Mouse (Mus musculus) retina, postnatal 7 days (tissue): ENCODE measurements around the gene Cpm.
A peak's percentile ranks its signal among the peaks of the same experiment; 100 is the strongest.
"Not testable (repeated sequence)": the region's sequence is repeated elsewhere in the genome, so short reads cannot be mapped to it uniquely, and the experiment has no call there.

Experiments
- DNase-seq: peaks from one replicate; pipeline ENCODE4 v3.0.0-alpha.2; 2012; ENCODE audit warnings: low read depth, low spot score

Cpm gene

DNA sequence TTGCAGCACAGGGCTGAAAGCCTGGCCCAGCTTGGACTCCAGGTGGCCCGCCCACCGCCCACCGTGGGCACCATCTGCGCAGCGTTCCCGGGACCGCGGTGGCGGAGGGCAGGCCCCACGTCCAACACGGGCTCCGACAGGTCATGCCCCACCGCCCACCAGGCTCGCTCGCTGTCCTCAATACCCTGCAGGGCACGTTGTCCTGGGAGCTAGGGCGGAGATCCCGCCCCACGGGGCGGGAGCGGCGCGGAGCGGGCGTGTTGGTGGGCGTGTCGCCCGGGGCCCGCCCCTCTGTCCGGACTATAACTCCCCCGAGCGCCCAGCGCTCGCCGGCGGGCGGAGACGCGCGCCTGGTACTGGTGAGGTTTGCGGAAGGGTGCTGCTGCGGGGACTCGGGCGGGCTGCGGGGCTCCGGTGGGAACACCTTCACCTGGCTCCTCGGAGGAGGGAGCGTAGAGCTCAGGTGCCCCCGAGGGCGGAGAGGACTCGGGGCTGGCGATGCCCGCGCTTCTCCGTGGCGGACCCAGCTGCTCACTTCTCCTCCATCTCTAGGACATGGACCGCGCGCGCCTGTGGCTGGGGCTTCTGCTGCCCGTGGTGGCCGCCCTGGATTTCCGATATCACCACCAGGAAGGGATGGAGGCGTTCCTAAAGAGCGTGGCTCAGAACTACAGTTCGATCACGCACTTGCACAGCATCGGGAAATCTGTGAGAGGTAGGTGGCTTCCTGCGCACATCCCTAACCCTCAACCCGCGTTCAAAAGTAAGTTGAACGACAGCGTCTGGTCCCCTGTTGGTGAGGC, at the start of gene Cpm:
Cpm (plus strand) TSS at position 332 of the 803 bp plus-strand sequence.
- peak; percentile 57 for DNase-seq

DNA sequence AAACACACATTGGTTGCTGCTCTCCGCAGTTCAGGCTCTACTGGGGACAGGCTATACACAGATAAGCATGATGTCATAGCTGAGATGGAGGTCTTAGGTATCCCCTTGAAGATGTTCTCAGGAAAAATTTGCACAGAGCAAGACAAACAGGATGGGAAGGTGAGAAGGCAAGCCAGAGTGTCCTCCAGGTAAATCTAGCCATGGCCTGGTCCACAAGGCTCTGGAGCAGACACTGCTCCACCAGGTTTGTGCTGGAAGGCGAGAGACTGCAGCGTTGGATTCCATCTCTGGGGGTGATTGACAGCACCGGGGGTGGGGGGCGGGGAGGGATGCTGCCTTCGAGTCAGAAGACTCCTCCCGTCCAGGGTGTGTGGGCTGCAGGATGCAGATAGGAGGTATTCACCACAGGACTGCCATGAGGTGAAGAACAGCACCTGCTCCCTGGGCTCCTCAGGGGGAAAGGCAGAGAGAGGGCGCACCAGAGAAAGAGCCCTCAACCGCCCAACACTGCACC, 49.5 kb upstream of the Cpm start:
- no peak for DNase-seq

- no peak for DNase-seq
Observed at GRCm38 (mm10) chr10:117580405-117580804, 48.9 kb upstream of the Cpm start.

GRCm38 (mm10) chr10:117581007-117581752, 48.1 kb upstream of the Cpm start:
- no peak for DNase-seq

DNA sequence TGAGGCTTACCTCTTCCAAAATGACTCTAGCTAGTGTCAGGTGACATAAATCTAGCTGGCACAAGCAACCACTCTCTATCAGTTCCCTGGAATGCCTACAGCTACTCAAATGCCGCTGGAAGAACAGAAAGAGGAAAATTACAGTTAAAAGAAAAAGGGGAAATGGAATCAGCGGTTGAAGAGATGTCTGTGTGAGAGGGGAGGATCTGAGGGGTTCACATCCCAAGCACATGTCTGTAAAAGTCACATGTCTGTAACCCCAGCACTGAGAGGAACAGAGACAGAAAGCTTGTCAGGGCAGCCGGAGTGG, 47.6 kb upstream of the Cpm start:
- no peak for DNase-seq

DNA sequence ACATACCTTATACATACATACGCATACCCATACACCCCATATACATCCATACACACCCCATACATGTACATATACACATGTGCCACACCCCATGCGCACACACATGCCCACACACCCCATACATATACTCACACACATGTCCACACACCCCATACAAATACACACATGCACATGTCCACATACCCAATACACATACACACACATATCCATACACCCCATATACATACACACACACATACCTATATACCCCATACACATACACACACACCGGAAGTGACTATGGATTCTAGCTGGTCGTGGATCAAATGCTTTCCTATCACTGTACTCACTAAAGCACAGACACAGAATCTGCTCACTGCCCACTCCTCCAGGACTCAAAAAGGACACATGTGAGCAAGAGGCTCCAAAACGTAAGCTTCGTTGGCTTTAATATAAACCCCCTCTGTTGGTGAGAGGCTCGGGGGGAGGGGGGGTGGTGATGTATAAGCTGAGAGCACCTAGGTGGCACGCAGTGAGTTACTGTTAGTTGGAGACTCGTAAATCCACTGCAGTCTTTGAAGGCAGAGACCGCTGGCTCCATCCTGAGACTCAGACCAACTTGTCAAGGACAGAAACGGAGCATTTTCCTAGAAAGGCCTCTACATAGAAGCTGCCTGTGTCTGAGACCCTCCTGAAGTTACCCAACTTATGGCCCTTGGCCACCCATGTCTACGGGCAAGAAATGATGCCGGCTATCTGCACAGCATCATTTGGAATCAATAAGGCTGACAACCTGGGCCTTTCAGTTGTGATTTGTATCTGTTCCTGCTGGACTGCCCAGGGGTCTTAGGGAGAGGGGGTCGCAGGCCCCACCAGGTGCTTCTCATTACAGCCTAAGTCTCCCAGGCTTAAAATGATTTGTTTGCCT, 45.9 kb upstream of the Cpm start:
- DNase-seq, result no peak

DNA sequence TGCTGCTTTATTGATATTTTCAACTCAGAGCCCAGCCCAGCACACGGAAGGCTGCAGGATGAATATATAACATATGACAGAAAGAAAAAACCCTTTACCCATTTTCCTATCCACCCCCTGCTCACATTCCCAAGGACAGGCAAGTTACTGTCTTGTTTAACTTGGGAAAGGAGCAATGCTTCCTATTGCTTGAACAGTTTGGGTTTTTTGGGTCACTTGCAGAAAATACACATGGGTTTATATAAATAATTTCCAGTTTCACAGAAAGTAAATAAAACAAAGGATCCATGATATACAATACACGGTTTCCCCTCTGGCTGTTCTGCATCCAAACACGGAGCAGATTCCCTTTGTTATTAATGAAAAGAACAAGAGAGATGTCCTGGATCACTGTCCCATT, 45.2 kb upstream of the Cpm start:
- no peak for DNase-seq

DNA sequence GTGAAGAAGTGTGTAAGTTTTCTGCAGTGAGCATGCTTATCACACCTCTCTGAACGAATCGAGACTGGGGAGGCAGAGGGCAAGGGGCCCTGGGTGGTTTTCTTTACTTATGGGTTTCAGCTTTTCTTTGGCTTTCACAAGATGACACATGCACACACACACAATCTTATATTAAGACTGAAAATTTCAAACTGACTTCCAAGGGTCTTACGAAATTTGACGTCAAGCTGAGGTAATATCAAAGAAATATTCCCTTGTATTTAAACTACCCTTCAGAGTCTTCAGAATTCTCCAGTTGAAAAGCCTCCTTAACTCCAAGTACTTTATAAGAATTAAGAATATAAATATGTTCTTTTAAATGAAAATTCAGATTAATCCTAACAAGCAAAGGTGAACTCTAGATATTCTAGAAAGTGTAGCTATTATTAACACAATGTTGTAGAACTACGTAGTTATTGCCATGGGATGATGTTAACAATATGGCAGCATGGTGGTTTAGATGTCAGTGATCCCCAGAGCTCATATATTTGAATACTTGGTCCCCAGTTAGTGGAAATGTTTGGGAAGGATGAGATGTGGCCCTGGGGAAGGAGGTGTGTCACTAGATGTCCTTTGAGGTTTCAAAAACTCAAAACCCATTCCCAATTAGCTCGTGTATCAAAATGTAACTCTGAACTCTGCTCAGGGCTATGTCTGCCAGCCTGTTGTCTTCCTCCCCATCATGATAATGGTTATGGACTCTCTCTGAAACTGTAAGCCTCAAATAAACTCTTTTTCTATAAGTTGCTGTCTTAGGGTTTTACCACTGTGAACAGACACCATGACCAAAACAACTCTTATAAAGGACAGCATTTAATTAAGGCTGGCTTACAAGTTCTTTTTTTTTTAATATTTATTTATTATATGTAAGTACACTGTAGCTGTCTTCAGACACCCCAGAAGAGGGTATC, 44.5 kb upstream of the Cpm start:
- DNase-seq, result no peak

DNA sequence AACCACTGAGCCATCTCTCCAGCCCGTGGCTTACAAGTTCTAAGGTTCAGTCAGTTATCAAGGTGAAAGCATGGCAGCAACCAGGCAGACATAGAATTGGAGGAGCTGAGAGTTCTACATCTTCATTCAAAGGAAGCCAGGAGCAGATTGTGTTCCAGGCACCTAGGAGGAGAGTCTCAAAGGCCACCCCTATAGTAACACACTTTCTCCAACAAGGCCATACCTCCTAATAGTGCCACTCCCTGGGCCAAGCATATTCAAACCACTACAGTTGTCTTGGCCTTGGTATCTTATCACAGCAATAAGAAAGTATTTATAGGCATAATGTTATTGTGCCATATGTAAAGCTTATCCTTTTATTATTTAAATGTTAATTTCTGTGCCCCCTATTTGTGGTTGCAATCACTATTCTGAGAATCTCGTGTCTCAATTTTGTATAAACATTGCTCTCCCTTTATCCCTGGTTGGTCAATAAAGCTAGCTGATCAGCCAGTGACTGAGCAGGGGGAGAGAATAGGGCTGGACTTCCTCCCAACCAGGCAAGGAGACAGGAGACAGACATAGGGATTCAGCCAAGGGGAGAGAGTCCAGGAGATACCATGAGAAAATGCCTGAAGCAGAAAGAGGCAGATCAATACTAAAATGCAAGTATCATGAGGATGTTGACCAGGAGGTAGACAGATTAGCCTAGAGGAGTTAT, 43.5 kb upstream of the Cpm start:
- DNase-seq, result no peak

DNA sequence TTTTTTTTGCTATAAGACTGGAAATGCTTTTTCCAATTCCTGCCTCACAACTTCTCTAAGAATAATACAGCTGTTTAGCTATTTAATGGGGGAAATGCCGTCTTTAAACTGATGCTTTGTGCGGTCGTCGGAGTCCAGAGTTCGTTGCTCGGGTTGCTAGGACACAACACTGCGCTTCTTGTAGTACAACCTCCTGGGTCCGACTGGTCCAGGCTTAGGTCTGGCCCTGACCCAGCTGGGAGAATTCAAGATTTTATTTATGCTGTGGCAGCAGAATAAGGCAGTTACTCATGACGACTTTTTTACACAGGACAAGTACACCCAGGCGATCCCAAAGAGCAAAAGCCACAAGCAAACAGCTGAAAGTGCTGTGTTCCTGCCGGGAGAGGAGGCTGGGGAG, 42.4 kb upstream of the Cpm start:
- no peak for DNase-seq

GRCm38 (mm10) chr10:117587335-117587734, 42.0 kb upstream of the Cpm start:
- DNase-seq, result no peak

- DNase-seq, result not testable (repeated sequence)
Observed at GRCm38 (mm10) chr10:117588416-117589143, 40.7 kb upstream of the Cpm start.

- DNase-seq, result no peak
Observed at GRCm38 (mm10) chr10:117589144-117589940, 40.0 kb upstream of the Cpm start.

- DNase-seq, result no peak
Observed at GRCm38 (mm10) chr10:117590331-117591301, 38.7 kb upstream of the Cpm start.

DNA sequence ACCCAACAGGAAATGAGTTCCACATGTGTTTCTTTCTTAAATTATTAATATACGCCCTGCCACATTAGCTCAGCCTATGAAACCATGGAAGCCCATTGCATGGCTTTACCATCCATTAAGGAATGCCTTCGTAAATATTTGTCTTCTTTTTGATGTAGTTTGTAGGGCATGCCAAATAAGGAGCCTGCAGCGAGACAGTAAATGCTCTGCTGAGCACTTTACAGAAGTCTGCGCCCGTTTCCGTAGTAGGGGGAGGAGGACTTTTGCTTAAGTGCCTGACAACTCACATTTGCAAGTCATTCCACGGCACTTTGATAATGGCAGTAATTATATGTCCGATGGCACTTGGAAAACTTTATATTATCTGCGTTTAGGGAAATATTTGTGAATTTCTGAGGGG, 37.5 kb upstream of the Cpm start:
- no peak for DNase-seq

DNA sequence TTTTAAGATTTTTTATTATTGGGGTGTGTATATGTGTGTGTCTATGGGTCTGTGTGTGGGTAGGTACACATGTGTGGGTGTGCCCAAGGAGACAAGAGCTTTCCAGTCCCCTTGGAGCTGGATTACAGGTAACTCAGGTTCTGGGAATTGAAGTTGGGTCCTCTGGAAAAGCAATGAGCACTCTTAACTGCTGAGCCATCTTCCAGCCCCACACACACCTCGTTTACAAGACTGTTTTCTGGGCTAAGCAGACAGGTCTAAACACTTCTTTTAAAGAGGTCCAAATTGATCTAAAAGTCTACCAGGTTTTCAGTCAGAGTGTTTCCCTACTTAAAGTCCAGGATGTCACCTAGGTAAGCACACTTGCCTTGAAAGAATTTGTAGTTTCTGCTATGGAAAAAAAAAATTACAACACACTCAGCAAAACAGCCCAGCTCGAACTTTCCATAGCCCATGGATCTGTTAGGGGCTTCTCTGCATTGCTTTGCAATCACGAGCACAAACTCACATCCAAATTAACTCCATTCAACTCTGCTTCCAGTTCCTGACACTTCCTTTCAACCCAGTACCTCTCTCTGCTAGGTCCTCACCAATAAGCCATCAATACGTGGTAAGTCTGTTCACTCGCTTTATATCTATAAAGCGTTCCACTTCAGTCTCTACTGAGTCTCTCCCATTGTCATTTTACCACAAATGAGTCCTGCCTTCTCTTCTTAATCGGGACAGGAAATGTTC, 36.8 kb upstream of the Cpm start:
- no peak for DNase-seq

DNA sequence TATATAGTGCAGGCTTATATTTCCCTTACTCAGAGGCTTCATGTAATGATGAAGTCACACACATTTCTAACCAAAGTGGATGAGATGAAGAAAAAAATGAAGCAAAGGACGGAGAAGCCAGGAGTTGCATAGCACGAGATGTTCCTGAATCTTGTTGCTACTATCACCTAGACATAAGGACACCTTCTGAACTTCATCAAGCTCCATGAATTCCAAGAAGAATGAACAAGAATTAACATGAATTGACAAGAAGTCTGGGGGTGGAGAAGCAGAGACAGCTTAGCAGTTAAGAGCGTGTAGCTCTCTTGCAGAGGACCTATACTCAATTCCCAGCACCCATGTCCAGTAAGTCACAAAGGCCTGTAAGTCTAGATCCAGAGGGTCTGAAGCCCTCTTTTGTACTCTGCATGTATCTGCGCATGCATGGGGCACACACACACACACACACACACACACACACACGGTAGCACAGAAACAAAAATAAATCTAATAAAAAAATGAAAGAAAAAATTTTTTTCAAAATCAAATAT, 36.2 kb upstream of the Cpm start:
- DNase-seq, result no peak
